Mouse (Mus musculus) kidney, adult 9 months (tissue): Measurements from ENCODE around the gene Fbxw5.
"Not testable (repeated sequence)": the region's sequence is repeated elsewhere in the genome, so short reads cannot be mapped to it uniquely, and the experiment has no call there.

ENCODE experiments used
- DNase-seq: peaks from one replicate; pipeline ENCODE4 v3.0.0; 2022

Gene Fbxw5

GRCm38 (mm10) chr2:25533707-25534106, 33.2 kb downstream of the Fbxw5 start:
- DNase-seq = no peak

GRCm38 (mm10) chr2:25534178-25534865, 33.8 kb downstream of the Fbxw5 start:
- DNase-seq = peak; percentile 87

DNA sequence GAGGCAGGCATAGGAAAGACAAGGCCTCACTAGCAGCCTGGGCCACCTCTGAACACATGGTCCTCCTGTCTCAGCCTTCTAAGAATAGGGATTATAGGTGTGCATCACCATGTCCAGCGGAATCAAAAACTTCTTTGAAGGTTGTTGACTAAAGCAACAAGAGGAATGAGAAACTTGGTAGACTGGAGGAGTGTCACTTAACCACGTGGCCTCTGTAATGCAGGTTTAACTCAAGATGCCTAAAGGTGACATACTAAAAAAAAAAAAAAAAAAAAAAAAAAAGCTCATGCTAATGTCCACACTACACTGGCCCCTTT, 34.3 kb downstream of the Fbxw5 start:
- no peak for DNase-seq

GRCm38 (mm10) chr2:25536531-25536930, 36.0 kb downstream of the Fbxw5 start:
- DNase-seq = no peak

DNA sequence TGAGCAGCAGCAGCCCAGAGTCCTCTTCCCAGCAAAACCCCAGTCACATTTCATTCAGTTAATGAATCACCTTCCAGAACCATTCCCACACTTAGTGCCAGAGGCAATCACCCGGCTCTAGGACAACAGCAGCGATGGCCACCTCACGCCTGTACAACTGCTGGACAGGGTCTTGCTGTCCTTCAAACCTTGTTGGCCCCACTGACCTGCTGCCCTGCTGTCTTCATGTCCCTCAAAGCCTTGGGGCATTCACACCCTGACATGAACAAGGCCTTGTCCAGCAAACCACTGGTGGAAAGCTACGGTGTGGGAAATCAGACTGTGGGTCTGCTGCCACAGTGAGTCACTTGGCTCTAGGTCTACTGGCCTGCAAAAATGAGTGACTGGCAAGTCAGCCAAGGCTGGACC, 40.0 kb downstream of the Fbxw5 start:
- DNase-seq = peak; percentile 66

- DNase-seq = no peak
These were observed 41.3 kb downstream of the Fbxw5 start for GRCm38 (mm10) chr2:25541644-25542367.

DNA sequence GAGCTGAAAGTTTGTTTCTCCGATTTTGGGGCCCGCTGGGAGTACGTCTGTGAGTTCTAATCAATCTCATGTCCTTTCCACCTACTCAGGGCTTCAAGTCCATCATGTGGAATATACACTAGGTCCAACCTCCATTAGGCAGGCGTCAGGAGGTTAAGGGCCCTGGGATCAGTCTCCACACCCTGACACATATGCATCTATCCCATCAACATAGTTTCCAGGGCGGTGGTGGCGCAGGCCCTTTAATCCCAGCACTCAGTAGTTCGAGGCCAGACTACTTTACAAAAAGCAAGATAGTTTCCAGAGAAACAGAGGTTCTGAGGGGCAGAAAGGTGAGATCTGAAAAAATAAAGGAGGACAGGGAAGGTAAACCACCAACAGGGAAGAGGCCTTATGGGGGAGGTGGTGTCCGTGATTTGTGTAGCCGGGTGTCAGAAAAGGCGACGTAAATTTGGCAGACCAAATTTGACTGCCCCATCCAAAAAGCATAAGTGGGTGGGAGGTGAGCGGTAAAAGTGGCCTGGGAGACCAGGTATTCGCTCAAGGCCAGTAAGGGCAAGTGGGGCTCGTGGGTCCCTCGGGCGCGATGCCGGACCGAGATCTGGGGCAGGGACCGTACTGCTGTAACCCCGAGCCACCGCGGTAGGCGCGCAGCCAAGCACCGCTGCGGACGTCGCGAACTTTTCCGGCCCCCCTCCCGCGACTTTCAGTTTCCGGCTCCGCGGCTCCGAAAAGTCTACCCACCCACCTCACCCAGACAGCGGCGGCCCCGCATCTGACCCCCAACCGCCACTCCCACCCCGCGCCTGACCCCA, 45.7 kb downstream of the Fbxw5 start:
- DNase-seq = no peak

DNA sequence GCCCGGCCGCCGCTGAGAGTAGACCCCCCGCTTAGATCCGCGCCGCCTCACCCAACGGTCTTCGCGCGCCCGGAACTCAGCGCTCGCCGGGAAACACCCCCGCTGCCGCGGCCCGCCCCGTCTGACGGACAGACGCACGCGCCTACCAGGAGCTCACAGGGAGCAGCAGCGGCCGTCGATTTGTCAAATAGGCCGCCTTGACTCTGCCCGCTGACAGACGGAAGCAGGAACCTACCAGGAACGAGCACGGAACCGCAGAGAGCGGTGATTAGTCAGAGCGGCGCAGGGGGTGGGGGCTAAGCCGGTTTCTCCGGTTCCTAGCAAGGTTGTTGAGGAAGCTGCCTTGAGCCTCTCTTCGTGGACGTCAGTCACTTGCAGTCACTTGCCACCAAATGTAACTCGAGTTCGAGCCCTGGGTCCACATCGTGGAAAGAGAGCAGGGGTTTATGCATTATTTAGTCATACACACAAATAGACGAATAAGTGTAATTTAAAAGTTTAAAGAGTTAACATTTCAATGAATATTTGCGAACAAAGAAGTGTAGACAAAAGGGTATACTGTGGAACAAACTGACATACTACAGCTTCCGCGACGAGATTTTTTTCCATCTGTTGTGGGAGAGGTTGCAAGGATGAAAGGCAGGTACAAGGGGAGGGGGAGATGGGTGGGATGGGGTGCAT, 46.4 kb downstream of the Fbxw5 start, which contains the start of gene Traf2:
Gene Traf2 (minus strand): TSS at position 130 of the 681 bp plus-strand sequence.
- peak; percentile 99 for DNase-seq

- no peak for DNase-seq
These were observed 48.8 kb downstream of the Fbxw5 start for GRCm38 (mm10) chr2:25549021-25549991.

GRCm38 (mm10) chr2:25551186-25551585, 50.6 kb downstream of the Fbxw5 start:
- peak; percentile 83 for DNase-seq

DNA sequence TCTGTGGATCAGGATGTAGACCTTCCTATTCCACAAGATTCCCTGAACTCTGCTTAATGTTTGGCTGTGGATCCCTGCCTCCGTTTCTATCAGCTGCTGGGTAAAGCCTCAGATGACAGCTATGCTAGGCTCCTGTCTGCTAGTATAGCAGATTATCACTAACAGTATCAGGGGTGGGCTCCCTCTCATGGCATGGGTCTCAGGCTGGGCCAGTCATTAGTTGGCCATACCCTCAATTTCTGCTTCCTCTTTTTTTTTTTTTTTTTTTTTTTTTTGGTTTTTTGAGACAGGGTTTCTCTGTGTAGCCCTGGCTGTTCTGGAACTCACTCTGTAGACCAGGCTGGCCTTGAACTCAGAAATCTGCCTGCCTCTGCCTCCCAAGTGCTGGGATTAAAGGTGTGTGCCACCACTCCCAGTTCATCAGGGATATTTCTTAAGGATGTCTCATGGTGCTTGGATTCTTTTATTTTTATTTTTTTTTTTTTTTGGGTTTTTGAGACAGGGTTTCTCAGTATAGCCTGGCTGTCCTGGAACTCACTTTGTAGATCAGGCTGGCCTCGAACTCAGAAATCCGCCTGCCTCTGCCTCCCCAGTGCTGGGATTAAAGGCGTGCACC, 52.7 kb downstream of the Fbxw5 start:
- DNase-seq = not testable (repeated sequence)
